Mouse (Mus musculus) mature B cell (primary cell): Measurements from ENCODE around the gene Gigyf2.

Source experiments
- in situ Hi-C: fragments of 300-500 bp; cut with MboI; formaldehyde crosslinking; loops from 2 replicates; pipeline ENCODE4 v1.14.3; 2019

Gigyf2 gene

GRCm38 (mm10) chr1:87326742-87327163 lies at the start of gene Gigyf2:
Gene Gigyf2, plus strand, starts transcription at chr1:87326998.
- in situ Hi-C loops = no loop called here

GRCm38 (mm10) chr1:87280281-87280680 lies 46.5 kb upstream of the Gigyf2 start:
- in situ Hi-C loops = no loop called here

- in situ Hi-C loops = no loop called here
Measured at GRCm38 (mm10) chr1:87281599-87282412, 45.0 kb upstream of the Gigyf2 start.

- in situ Hi-C loops = no loop called here
Measured at GRCm38 (mm10) chr1:87282413-87282788, 44.4 kb upstream of the Gigyf2 start.

- in situ Hi-C loops = no loop called here
Measured at GRCm38 (mm10) chr1:87283410-87283960, 43.3 kb upstream of the Gigyf2 start.

GRCm38 (mm10) chr1:87287105-87287504 lies 39.7 kb upstream of the Gigyf2 start:
- in situ Hi-C loops = no loop called here

DNA sequence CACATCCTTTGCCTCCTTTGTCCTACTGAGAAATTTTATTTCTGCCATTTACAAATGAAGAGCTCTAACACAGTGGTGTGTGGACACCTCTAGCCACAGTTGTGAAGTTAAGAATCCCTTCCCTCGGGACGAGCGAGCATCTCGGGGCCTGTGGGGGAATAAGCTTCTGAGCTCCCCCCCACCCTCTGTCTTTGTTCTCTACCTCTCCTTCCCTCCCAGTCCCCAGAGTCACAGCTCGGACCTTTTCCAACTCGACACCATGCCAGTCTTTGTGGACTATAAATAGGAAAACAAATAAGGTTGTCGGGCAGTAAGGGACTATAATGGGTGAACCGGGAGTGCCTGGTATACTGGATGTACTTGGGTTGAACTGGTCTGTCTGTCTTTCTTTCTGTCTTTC lies 35.4 kb upstream of the Gigyf2 start:
- in situ Hi-C loops = no loop called here

DNA sequence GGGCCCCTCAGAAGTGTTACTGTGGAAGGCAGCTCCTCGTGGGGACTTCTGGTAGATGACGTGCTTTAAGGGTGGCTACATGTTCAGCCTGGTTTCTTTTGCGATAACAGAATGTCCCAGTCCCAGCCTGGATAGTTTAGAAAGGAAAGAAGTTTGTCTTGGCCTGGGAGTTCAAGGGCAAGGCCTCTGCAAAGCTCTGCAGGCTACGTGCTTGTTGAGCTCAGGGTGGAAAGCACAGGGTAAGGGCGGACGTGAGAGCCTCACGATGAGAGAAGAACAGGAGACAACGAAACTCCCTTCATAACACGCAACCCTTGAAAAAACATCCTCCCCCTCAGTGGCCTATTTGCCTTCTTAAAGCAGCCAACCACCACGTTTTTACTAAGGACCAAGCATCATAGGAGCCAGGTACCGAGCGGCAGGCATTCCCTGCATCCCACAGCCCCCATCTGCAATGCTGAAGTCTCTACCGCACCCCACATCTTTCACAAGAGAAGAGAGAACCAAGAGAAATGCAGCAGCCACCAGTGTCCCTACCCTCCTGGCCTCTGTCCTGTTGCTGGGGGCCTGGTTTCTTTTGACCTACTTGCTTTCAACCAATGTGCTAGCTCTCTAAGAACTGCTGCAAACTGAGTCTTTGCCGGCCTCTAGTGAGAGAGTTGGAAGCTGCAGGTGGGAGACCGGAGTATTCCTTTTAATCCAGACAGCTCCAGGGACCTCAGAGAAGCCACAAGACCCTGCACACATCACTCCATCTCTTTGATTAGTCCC lies 34.2 kb upstream of the Gigyf2 start:
- in situ Hi-C loops = no loop called here

- in situ Hi-C loops = no loop called here
Measured at GRCm38 (mm10) chr1:87294063-87294710, 32.6 kb upstream of the Gigyf2 start.

GRCm38 (mm10) chr1:87294951-87295350 lies 31.8 kb upstream of the Gigyf2 start:
- in situ Hi-C loops = no loop called here

GRCm38 (mm10) chr1:87297346-87297925 lies 29.4 kb upstream of the Gigyf2 start:
- in situ Hi-C loops = no loop called here

DNA sequence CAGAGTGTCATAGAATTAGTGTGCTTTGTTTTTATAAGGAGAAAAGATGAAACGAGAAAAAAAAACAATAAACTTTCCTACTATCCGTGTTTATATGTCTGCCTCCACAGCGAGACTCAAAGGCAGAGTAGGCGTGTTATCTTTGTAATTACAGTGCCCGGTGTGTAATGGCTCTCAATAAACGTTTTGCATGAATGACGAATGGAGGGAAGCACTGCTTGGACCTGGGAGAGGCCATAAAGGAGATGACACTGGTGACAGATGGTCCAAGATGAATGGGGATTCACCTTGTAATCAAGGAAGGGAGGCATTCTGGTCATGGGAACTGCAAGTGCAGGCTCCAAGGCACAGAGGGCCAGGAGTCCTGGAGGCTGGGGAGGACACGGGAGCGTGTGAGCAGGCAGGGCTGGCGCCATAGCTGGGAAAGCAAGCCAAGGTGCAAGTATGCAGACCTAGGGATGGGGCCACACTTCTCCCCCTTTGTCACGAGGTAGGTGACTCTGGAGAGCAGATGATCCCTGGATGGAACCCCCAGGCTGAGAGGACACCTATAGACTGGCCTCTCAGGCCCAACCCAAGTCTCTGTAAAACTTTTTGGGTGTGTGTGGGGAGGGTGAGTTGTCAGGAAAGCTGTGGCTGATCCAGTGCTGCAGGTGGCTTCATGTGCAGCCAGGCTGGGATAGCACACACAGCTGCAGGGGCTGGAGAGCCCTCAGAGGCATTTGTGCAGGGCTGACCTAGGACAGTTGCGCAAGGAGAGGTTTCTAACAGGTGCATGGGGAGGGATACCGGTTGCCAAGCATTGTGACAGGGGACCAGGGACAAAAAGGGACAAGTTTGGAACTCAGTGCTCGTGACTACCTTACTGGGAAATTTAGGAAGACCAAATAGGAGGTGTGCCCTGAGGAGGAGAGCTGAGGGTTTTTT lies 26.2 kb upstream of the Gigyf2 start:
- in situ Hi-C loops = no loop called here

- in situ Hi-C loops = no loop called here
Measured at GRCm38 (mm10) chr1:87301971-87302370, 24.8 kb upstream of the Gigyf2 start.

- in situ Hi-C loops = no loop called here
Measured at GRCm38 (mm10) chr1:87308952-87309351, 17.8 kb upstream of the Gigyf2 start.

DNA sequence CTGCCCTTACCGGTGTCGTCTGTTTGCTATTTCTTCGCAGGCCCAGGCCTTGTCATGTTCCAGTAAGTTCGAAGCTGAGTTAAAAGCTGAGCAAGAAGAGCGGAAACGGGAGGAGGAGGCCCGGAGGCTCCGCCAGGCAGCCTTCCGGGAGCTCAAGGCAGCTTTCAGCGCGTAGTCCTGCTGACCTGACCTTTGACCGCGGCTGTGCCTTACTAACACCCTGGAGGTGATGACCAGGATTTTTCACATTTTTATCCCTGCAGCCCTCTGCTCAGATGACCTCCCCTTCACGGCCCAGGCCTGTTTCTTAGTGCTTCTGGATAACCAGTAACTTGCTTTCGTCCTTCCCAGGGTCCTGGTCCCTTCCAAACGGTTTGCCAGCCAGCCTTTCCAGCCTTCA lies 17.2 kb upstream of the Gigyf2 start:
- in situ Hi-C loops = no loop called here

- in situ Hi-C loops = no loop called here
Measured at GRCm38 (mm10) chr1:87312681-87313080, 14.1 kb upstream of the Gigyf2 start.

GRCm38 (mm10) chr1:87313116-87313515 lies 13.7 kb upstream of the Gigyf2 start:
- in situ Hi-C loops = no loop called here

DNA sequence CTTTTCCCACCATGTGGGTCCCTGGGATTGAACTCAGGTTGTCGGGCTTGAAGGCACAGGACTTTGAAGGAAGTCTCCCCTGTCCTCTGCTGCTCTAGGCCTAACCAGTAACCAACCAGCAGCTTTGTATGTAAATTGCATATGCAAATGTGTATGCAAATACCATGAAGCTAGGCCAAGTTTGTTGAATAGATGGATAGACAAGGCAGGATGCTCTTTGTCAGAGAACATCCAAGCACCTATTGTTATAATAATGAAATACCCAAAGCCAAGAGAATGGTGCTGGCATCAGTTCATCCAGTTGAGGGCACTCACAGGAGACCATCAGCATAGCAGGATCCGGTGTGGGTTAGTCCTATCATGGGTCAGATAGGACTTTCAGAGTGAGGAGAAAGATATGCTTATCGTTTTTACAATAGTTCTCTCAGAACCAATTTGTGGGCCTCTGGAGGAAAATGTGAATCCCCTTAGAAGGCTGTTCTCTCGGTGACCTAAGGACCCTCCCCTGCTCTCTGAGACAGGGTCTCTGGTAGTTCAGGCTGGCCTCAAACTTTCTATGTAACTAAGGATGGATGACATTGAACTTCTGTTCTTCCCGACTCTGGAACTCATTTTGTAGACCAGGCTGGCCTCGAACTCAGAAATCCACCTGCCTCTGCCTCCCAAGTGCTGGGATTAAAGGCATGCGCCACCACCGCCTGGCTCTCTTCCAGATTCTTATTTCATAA lies 12.8 kb upstream of the Gigyf2 start:
- in situ Hi-C loops = no loop called here

GRCm38 (mm10) chr1:87315431-87315830 lies 11.4 kb upstream of the Gigyf2 start:
- in situ Hi-C loops = no loop called here

DNA sequence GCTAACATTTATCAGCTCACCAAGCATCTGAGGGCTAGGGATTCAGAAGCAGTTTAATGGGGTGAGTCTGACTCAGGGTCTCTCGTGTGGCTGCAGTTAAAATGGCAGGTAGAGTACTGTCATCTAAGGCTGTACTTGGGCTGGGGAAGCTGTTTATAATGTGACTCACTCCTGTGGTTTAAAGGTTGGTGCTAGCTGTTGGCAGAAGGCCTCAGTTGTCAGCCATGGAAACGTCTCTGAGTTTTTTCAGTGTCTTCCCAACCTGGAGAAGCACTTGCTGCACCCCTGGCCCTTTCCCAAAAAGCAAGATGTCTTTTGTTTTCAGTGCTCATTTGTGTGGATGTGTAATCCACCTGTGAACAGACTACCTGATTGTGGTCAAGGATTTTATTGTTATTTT lies 10.9 kb upstream of the Gigyf2 start:
- in situ Hi-C loops = no loop called here
